Mouse (Mus musculus) forebrain, embryonic 11.5 days (tissue): Measurements from ENCODE around the gene Nadk2. TPM values are rescaled to one million over a fixed set of nuclear protein-coding genes. Genes with fewer than 3 reads are reported as not detected.

Source experiments
- ATAC-seq: fragments of 200-750 bp; cut with Nextera tagmentation; replicated peaks from 2 replicates; pipeline ENCODE4 v1.8.0; 2017; ENCODE audit warnings: moderate TSS enrichment; ENCODE audit not compliant: low FRiP score
- DNase-seq: peaks from one replicate; pipeline ENCODE4 v3.0.0-alpha.2; 2017; ENCODE audit warnings: low spot score
- H3K27ac ChIP-seq: fragments of 300-500 bp; sonication (generic); 2 replicates; pipeline ENCODE4 v1.5.1; 2014; ENCODE audit warnings: low read depth, low read length
- H3K27me3 ChIP-seq: fragments of 300-500 bp; sonication (generic); 2 replicates; pipeline ENCODE4 v1.6.1; 2014; ENCODE audit warnings: mild to moderate bottlenecking, low read length, mixed read lengths; ENCODE audit not compliant: control insufficient read depth, insufficient read depth
- H3K36me3 ChIP-seq: fragments of 300-500 bp; sonication (generic); 2 replicates; pipeline ENCODE4 v1.6.1; 2014; ENCODE audit warnings: mild to moderate bottlenecking, low read length, moderate library complexity, mixed read lengths; ENCODE audit not compliant: control insufficient read depth, insufficient read depth
- H3K4me1 ChIP-seq: fragments of 300-500 bp; sonication (generic); replicated peaks from 2 replicates; pipeline ENCODE4 v1.6.1; 2014; ENCODE audit warnings: low read length, mixed read lengths; ENCODE audit not compliant: control insufficient read depth, insufficient read depth
- H3K4me2 ChIP-seq: fragments of 300-500 bp; sonication (generic); 2 replicates; pipeline ENCODE4 v1.6.1; 2014; ENCODE audit warnings: low read depth, mild to moderate bottlenecking, low read length, moderate library complexity, mixed read lengths; ENCODE audit not compliant: severe bottlenecking
- H3K4me3 ChIP-seq: fragments of 300-500 bp; sonication (generic); 2 replicates; pipeline ENCODE4 v1.5.1; 2014; ENCODE audit warnings: low read depth, low read length
- H3K9ac ChIP-seq: fragments of 300-500 bp; sonication (generic); 2 replicates; pipeline ENCODE4 v1.6.1; 2014; ENCODE audit warnings: low read length
- H3K9me3 ChIP-seq: fragments of 300-500 bp; sonication (generic); 2 replicates; pipeline ENCODE4 v1.6.1; 2016; ENCODE audit warnings: low read length, mixed read lengths; ENCODE audit not compliant: control insufficient read depth
- WGBS: fragments of 180-500 bp; shearing (Covaris S2); extraction: QIAGEN DNeasy Blood & Tissue Kit; methylation state at CpG from one replicate; pipeline ENCODE4 v1.1.7; 2014; 5-methylcytosine and 5-hydroxymethylcytosine counted together
- polyA plus RNA-seq: library from polyadenylated mRNA; unstranded; fragments of >200 nt; fragmentation: Nextera tagmentation; extraction: Ambion mirVana; gene quantifications from 2 replicates; pipeline ENCODE4 v1.2.1, GENCODE M21; 2014

Nadk2 gene
- polyA plus RNA-seq, 1 experiment from 2014 or later, result 38.2 TPM

DNA sequence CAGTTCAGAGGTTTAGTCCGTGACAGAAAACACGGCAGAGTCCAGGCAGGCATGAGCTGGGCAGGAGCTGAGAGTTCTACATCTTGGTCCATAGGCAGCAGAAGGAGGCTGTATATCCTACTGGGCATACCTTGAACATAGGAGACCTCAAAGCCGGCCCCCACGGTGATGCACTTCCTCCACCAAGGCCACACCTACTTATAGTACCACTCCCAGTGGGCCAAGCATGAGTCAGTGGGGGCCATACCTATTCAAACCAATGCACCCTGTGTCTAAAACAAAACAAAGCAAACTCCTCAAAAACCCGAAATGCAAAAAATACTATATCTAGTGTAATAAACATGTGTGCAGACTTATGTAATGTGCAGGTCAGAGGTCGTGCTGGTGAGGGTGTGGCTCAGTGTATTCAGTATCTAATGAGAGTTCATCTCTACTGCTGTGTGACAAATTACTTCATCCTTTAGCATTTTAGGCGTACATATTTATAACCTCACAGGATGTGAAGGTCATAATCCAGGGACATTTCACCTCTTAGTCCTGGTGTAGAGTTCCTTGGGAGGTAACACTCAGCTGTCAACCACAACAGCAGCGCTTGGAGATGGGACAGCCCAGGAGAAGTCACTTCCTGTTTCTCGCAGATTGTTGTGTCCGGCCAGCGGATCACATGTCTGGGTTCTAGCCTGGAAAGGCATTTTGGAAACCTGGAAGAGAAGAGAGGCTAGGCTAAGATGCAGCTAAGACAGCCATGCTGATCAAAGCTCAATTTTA, 22.7 kb downstream of the Nadk2 start:
- no peak overlapping the region for H3K4me3 ChIP-seq
- ATAC-seq, result peak; percentile 39; the same call in 1 of the 2 replicates
- H3K27ac ChIP-seq, result no peak overlapping the region

DNA sequence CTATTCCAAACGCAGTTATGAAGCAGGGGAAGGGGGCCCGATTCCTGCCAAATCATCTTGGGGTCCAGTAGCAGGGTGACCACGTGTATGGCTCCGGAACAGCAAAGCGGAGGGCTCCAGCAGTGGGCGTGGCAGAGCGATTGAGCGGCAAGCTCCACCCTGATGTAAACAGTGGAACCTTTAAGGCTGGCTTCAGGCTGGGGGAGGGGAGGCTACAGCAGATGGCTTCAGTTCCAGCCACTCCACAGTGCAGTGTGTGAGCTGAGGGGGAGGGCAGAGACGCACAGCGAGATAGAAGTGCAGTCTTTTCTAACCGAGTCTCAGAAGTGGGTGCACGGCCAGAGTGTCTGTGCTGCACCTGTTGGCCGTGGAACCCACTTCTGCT, 23.3 kb downstream of the Nadk2 start:
- 25% methylated on average over 13 of the region's 13 CpGs for WGBS
- Histone ChIP-seq H3K4me2 (no peak overlapping the region), H3K9ac (no peak overlapping the region), H3K9me3 (no peaks in the 10 kb centered on the region), H3K27ac (no peak overlapping the region), H3K36me3 (peaks cover 4% of the 10 kb centered on the region; the same call in 1 of the 2 replicates), H3K4me1 (peaks cover 3% of the 10 kb centered on the region; the same call in 1 of the 2 replicates), H3K27me3 (no peaks in the 10 kb centered on the region), H3K4me3 (no peak overlapping the region)
- DNase-seq, result peak; percentile 69
- ATAC-seq, result peak; percentile 93

More for the DNA sequence above, 22.7 kb downstream of the Nadk2 start:
- Histone ChIP-seq H3K36me3 (peaks cover 4% of the 10 kb centered on the region; the same call in 1 of the 2 replicates), H3K9ac (no peak overlapping the region), H3K9me3 (no peaks in the 10 kb centered on the region), H3K4me2 (no peak overlapping the region), H3K4me1 (peaks cover 3% of the 10 kb centered on the region; the same call in 1 of the 2 replicates), H3K27me3 (no peaks in the 10 kb centered on the region)
- 73% methylated on average over 11 of the region's 11 CpGs for WGBS
- DNase-seq, result no peak

DNA sequence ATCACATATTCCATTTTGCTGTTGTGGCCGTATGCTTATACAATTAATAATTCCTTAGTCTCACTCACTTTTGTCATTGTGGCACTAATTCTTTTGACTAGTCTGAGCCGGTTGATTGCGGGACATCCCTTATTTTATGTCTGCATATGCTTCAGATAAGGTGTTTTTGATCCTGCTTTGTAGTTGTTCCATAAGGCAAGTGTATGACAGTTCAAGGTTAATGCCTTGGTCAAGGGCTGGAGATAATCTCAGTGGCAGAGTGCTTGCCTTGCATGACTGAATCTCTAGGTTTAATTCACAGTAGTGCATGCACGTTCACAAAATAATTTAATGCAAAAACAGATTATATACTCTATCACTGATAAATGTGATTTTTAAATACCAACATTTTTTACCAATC, 25.8 kb downstream of the Nadk2 start:
- DNase-seq (no peak), ATAC-seq (no peak)
- Histone ChIP-seq H3K36me3 (peaks cover 4% of the 10 kb centered on the region; the same call in 1 of the 2 replicates), H3K9me3 (no peaks in the 10 kb centered on the region), H3K4me2 (no peak overlapping the region), H3K27ac (no peak overlapping the region), H3K4me1 (peaks cover 3% of the 10 kb centered on the region; the same call in 1 of the 2 replicates), H3K27me3 (no peaks in the 10 kb centered on the region), H3K9ac (no peak overlapping the region), H3K4me3 (no peak overlapping the region)
- WGBS, result 94% methylated on average over 4 of the region's 4 CpGs

DNA sequence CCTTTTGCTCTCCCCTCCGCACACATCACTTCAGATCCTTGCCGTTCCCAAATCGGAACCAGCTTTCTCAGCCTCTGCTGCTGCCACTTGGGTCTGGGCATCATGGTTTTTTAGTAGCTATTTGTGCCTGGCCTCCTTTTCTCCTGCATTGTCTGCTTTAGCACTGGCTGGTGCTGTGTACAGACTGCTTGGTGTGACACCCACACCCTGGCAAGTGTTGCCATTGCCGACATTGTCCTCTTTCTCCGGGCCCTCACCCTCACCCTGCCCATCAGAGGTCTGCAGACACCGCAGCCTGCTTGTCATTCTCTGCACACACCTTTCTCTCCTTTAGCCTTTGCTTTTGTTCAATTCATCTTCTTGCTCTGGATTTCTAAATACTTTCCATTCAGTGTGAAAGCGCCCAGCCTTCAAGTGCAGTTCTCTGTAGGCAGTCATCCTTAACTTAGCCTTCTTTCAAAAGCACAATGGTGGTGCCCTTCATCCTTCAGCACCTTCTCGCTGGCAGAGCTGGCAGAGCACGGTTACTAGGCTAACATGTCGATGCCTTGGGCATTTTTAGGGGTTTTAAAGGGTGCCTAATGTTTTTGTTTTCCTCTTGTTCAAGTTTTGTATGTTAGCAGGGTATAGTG, 29.5 kb downstream of the Nadk2 start:
- H3K27me3 ChIP-seq, result no peaks in the 10 kb centered on the region
- ATAC-seq (no peak), DNase-seq (no peak)
- H3K9me3 ChIP-seq, result no peaks in the 10 kb centered on the region
- H3K4me3 ChIP-seq, result no peak overlapping the region
- no peak overlapping the region for H3K9ac ChIP-seq
- no peaks in the 10 kb centered on the region; the same call in 1 of the 2 replicates for H3K36me3 ChIP-seq
- WGBS, result 91% methylated on average over 10 of the region's 10 CpGs
- H3K4me2 ChIP-seq, result no peak overlapping the region
- H3K4me1 ChIP-seq, result no peaks in the 10 kb centered on the region
- H3K27ac ChIP-seq, result no peak overlapping the region

DNA sequence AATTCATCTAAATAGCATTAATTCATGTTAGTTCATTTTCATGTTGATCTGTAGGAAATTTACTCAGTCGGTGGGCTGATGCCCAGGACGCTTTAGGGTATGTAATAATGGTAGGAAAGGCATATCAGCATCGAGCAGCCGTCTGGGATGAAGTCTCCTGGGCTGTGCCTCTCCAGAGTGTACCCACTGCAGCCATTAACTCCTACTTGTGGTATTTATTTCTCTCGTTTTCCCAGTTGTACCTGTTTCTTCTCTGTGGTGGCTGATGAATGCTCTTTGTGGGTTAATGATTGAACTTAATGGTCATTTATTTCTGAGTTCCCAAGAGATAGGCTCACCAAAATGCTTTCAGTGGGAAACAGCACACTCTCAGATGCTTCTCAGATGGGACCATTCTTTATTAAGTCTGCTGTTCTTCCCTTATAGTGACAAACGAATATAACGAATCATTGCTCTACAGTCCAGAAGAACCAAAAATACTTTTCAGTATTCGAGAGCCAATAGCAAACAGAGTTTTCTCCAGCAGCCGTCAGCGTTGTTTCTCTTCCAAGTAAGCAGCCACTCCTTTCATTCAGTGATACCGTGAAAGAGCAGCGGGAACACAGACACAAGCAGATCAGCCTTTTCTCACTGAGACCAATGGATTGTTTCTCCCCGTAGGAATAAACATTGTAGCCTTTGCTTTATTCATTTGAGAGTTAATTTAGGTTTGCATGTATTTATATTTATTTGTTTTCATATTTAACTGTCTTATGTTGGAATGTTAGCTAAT, 35.4 kb downstream of the Nadk2 start:
- 90% methylated on average over 13 of the region's 13 CpGs for WGBS
- no peaks in the 10 kb centered on the region for H3K27me3 ChIP-seq
- H3K36me3 ChIP-seq, result no peaks in the 10 kb centered on the region; the same call in 1 of the 2 replicates
- no peak overlapping the region for H3K4me3 ChIP-seq
- no peaks in the 10 kb centered on the region for H3K9me3 ChIP-seq
- H3K27ac ChIP-seq, result no peak overlapping the region
- no peak overlapping the region for H3K9ac ChIP-seq
- no peaks in the 10 kb centered on the region for H3K4me1 ChIP-seq
- H3K4me2 ChIP-seq, result no peak overlapping the region
- ATAC-seq (no peak), DNase-seq (no peak)

DNA sequence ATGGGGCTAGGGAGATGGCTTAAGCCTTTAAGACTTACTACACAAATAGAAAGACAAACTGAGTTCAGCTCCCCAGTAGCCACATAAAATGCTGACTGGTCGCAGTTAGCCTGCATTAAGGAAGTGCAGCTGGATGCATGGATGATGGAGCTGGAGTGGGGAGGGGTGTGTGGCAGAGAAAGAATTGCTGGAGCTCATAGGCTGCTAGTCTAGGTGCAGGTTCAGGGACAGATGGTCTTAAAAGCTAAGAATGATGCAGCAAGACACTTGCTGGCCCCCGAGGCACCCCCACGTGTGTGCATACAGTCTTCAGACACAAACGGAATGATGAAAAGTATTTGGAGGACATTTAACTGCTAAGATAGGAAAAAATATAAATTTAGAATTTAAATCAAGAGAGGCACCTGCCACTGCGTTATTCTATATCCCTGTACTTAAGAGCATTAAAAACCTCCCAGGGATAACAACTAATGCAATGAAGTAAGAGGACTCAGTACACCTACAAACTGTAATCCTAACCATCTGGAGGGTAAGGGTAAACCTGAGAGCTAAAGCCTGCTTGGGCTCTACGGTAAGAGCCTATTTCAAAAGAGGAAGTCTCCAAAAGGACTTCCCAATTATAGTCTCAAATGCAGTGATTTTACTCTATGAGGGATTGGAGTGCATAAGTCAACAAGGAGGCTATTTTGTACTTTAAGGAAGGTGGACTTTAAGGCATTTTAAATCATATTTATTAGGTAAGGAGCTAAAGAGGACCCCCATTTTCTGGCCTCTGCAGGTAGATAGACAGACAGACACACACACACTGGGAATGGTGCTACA, 39.7 kb downstream of the Nadk2 start:
- no peak for DNase-seq
- H3K4me2 ChIP-seq, result no peak overlapping the region
- peaks cover 6% of the 10 kb centered on the region for H3K36me3 ChIP-seq
- ATAC-seq, result no peak
- H3K9ac ChIP-seq, result no peak overlapping the region
- H3K27ac ChIP-seq, result no peak overlapping the region
- no peaks in the 10 kb centered on the region for H3K27me3 ChIP-seq
- no peak overlapping the region for H3K4me3 ChIP-seq
- WGBS, result 90% methylated on average over 6 of the region's 6 CpGs
- H3K4me1 ChIP-seq, result no peaks in the 10 kb centered on the region
- H3K9me3 ChIP-seq, result no peaks in the 10 kb centered on the region

DNA sequence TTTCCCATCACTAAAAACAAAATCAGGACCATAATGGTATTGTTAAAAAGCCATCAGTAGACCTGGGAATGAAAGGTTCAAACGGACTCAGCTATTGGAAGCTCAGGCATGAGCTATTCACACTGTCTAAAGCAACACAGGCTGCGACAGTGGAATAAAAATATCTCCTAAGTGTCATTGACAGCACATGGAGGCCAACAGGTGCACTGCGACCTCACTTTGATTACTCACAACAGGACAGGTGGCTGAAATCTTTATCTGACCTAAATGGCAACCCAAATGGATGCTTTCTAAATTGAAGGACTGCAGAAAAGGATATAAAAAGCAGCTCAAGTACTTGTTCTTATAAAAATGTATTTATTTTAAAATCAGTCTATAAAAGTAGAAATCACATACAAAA, 40.6 kb downstream of the Nadk2 start:
- H3K4me3 ChIP-seq, result no peak overlapping the region
- no peak overlapping the region for H3K9ac ChIP-seq
- H3K36me3 ChIP-seq, result peaks cover 10% of the 10 kb centered on the region
- H3K27me3 ChIP-seq, result no peaks in the 10 kb centered on the region
- 88% methylated on average over 3 of the region's 3 CpGs for WGBS
- ATAC-seq (no peak), DNase-seq (no peak)
- no peaks in the 10 kb centered on the region for H3K4me1 ChIP-seq
- H3K9me3 ChIP-seq, result no peaks in the 10 kb centered on the region
- H3K4me2 ChIP-seq, result no peak overlapping the region
- no peak overlapping the region for H3K27ac ChIP-seq

DNA sequence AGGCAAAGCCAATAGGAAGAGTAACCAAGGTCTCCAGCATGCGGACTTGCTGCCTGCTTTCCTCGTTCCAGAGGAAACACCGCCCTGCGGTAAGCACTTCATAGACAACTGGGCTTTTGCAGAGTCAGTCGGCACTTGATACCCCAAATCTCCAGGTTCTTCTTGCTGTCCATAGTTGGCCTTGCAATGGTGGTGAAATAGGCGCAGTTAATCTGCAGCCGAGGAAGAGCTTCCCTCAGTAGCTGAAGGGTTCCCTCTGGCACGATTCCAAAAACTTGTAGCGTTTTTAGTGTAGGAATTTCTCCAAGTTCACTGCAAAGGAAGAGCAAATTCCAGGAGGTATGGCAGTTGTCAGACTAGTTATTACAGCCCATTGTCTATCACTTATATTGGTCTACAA, 42.5 kb downstream of the Nadk2 start:
- Histone ChIP-seq H3K9ac (no peak overlapping the region), H3K4me3 (no peak overlapping the region), H3K36me3 (peaks cover 13% of the 10 kb centered on the region), H3K27ac (no peak overlapping the region), H3K4me1 (no peaks in the 10 kb centered on the region), H3K4me2 (no peak overlapping the region), H3K27me3 (no peaks in the 10 kb centered on the region), H3K9me3 (no peaks in the 10 kb centered on the region)
- ATAC-seq (no peak), DNase-seq (no peak)
- WGBS, result 91% methylated on average over 9 of the region's 9 CpGs
